8 mouse cellular contexts compared by ENCODE assay signal in genomic region chr3:89872209-89872608, GRCm38 (mm10). TPM values are rescaled to one million over a fixed set of nuclear protein-coding genes. Genes with fewer than 3 reads are reported as not detected.
DNase-seq lines count a peak whose midpoint lies in the region; ATAC-seq lines count a peak whose summit lies in the region.
"Had no signal": no experiment of that assay in that cellular context is flagged by ENCODE, and none has a peak within 500 bp of the region (broad histone marks: within the 10 kb centered on the region; RNA-seq: fewer than 3 reads in every experiment).

No protein-coding gene starts in this region.

- H3K4me2 ChIP-seq in liver, embryonic 11.5 days = no peak overlapping the region
- no peak overlapping the region for H3K4me2 ChIP-seq in hindbrain, embryonic 11.5 days (replicated peaks; ENCODE audit: low read depth, low read length)

- H3K27ac ChIP-seq in liver, embryonic 11.5 days (ENCODE audit: low read depth, low read length) = peak overlapping the region; percentile 87
- H3K27ac ChIP-seq in hindbrain, embryonic 11.5 days (ENCODE audit: low read depth, low read length) = no peak overlapping the region
- H3K27ac ChIP-seq: heart, adult 2 months had no signal

- H3K9me3 ChIP-seq in liver, embryonic 11.5 days (ENCODE audit: control insufficient read depth, low read length) = no peaks in the 10 kb centered on the region
- no peaks in the 10 kb centered on the region for H3K9me3 ChIP-seq in hindbrain, embryonic 11.5 days (ENCODE audit: control insufficient read depth, low read length)

- peaks cover 29% of the 10 kb centered on the region for H3K4me1 ChIP-seq in liver, embryonic 11.5 days (replicated peaks; ENCODE audit: control insufficient read depth, insufficient read depth, low read length)
- no peaks in the 10 kb centered on the region for H3K4me1 ChIP-seq in hindbrain, embryonic 11.5 days (replicated peaks; ENCODE audit: control insufficient read depth, insufficient read depth, low read length)

- DNase-seq in B cell, adult 2 months = peak; percentile 39 to 50
- peak; percentile 61 for DNase-seq in MN1 (ENCODE audit: low spot score)
- DNase-seq in liver, embryonic 11.5 days (ENCODE audit: low spot score) = no peak
- DNase-seq in natural killer cell, adult 2 months (ENCODE audit: low spot score in 2 of 2) = peak; percentile 55 to 77
- no peak for DNase-seq in hindbrain, embryonic 11.5 days (ENCODE audit: low spot score)
- DNase-seq in frontal cortex, postnatal 14 days (ENCODE audit: low spot score in 2 of 2) = no peak
- no peak for DNase-seq in yolk sac, embryonic 10.5 days (ENCODE audit: low spot score)

- peak; percentile 46; the same call in 1 of the 2 replicates for ATAC-seq in liver, embryonic 11.5 days (replicated peaks; ENCODE audit: low FRiP score)
- no peak for ATAC-seq in hindbrain, embryonic 11.5 days (ENCODE audit: low FRiP score)

- WGBS in liver, embryonic 11.5 days = 71% methylated on average over 7 of the region's 7 CpGs
- WGBS in hindbrain, embryonic 11.5 days = 91% methylated on average over 7 of the region's 7 CpGs

- H3K9ac ChIP-seq in liver, embryonic 11.5 days (ENCODE audit: low read depth, low read length) = 0 out of 2 replicates have a peak overlapping the region, but pooled peaks have one; percentile 9
- no peak overlapping the region for H3K9ac ChIP-seq in hindbrain, embryonic 11.5 days (ENCODE audit: low read depth, low read length)

- no peaks in the 10 kb centered on the region for H3K36me3 ChIP-seq in liver, embryonic 11.5 days (ENCODE audit: control insufficient read depth, insufficient read depth, low read length)
- no peaks in the 10 kb centered on the region for H3K36me3 ChIP-seq in hindbrain, embryonic 11.5 days (ENCODE audit: control insufficient read depth, insufficient read depth, low read length)

- H3K27me3 ChIP-seq in liver, embryonic 11.5 days (replicated peaks; ENCODE audit: control insufficient read depth, insufficient read depth, low read length) = no peaks in the 10 kb centered on the region
- no peaks in the 10 kb centered on the region for H3K27me3 ChIP-seq in hindbrain, embryonic 11.5 days (ENCODE audit: control insufficient read depth, insufficient read depth, low read length)

- no peak overlapping the region for H3K4me3 ChIP-seq in liver, embryonic 11.5 days (ENCODE audit: low read depth, low read length)
- H3K4me3 ChIP-seq in hindbrain, embryonic 11.5 days (ENCODE audit: low read depth, low read length) = no peak overlapping the region
- H3K4me3 ChIP-seq: heart, adult 2 months had no signal

RNA-seq across cellular contexts. Expression of gene Il6ra, which starts 40.8 kb away (rescaled TPM):
- 0.71 and 1.0 TPM in 2 replicates for polyA plus RNA-seq in liver, embryonic 11.5 days (2014; fragmentation: Nextera tagmentation; extraction: Ambion mirVana)
- 0.18 and 0.22 TPM in 2 replicates for polyA plus RNA-seq in hindbrain, embryonic 11.5 days (2014; fragmentation: Nextera tagmentation; extraction: Ambion mirVana)

RNA-seq across cellular contexts. Expression of gene She, which starts 41.0 kb away (rescaled TPM):
- polyA plus RNA-seq in liver, embryonic 11.5 days (2014; fragmentation: Nextera tagmentation; extraction: Ambion mirVana) = 3.2 and 3.9 TPM in 2 replicates
- 2.2 TPM in 2 replicates for polyA plus RNA-seq in hindbrain, embryonic 11.5 days (2014; fragmentation: Nextera tagmentation; extraction: Ambion mirVana)

Comparison
In these comparisons a context has a peak if more than half of its experiments do, and no peak if none do; other contexts are left out.
1. DNase-seq: peak in B cell, adult 2 months (2 of 2), MN1 (single experiment) and natural killer cell, adult 2 months (2 of 2); none in liver, embryonic 11.5 days (single experiment), hindbrain, embryonic 11.5 days (single experiment), frontal cortex, postnatal 14 days (0 of 2) and yolk sac, embryonic 10.5 days (single experiment).